Mouse (Mus musculus): ENCODE measurements around the gene Nlgn1. TPM values are rescaled to one million over a fixed set of nuclear protein-coding genes. Genes with fewer than 3 reads are reported as not detected.

Gene Nlgn1
- total RNA-seq, 2 experiments from 2014 or later = 105 to 106 TPM

- no peak for DNase-seq (ENCODE audit: low spot score in 2 of 2)
- intact Hi-C loops (cut with DNase I) = no loop called here
Measured at GRCm38 (mm10) chr3:25456250-25456860, 875.9 kb downstream of the Nlgn1 start.

GRCm38 (mm10) chr3:25452314-25452713 is 879.9 kb downstream of the Nlgn1 start:
- no peak for DNase-seq (ENCODE audit: low spot score in 2 of 2)
- intact Hi-C loops (cut with DNase I) = no loop called here

- DNase-seq (ENCODE audit: low spot score in 2 of 2) = no peak
- intact Hi-C loops (cut with DNase I) = no loop called here
Measured at GRCm38 (mm10) chr3:25450471-25450870, 881.8 kb downstream of the Nlgn1 start.

DNA sequence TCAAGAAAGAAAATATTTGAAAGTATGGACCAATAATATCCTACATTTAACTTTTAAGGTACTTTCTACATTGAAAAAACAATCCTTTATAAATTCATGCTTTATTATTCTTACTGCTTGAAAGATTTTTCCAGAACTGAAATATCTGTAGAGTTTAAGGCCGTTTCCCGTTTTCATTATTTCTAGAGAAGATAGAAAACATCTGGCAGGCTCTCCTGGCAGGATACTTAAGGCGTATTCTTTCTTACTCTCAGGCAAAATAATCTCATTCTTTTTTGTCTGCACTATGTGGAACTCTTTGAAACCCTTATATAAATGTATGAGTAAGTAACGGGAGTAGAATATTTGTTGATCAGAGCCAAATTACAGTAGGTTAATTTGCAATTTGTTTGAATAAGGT is 882.9 kb downstream of the Nlgn1 start:
- DNase-seq (ENCODE audit: low spot score in 2 of 2) = no peak
- intact Hi-C loops (cut with DNase I) = no loop called here

DNA sequence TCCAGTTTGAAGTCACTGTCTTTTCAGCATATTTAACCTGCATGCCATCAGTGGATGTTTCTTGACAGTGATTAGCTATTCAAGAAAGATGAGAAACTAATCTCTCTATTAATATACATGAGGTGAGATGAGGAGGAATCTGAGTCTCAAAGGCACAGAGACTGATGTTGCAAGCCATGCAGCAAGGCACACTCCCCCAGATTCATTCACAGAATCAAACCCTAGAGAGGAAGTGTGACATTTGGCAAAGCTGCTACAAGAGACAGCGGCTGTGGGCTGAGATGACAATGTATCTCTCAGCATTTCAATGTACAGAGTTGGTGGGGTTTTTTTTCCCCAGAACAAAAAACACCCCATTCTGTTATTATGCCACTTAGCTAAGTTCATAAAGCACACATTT is 885.1 kb downstream of the Nlgn1 start:
- intact Hi-C loops (cut with DNase I) = no loop called here
- peak; percentile 40 to 41 for DNase-seq (ENCODE audit: low spot score in 2 of 2)

DNA sequence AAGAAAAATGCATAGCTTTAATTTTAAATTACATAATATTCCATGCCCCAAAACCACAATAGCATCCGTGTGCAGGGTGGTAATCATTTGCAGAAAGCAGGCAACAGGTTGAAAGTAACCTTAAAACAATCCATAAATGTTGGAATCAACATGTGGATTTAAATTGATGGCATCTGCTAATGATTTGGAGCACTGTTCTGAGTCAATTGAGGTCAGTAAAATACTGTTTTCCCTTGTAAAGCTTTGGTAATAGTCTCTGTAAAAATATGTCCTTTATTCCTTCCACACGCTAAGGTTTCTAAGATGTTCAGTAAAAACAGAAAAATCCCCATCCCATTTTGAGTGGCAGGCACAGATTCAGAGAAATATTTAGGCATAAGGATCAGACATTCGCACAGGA is 888.6 kb downstream of the Nlgn1 start:
- intact Hi-C loops (cut with DNase I) = no loop called here
- no peak for DNase-seq (ENCODE audit: low spot score in 2 of 2)

- no peak for DNase-seq (ENCODE audit: low spot score in 2 of 2)
- intact Hi-C loops (cut with DNase I) = no loop called here
Measured at GRCm38 (mm10) chr3:25442617-25443016, 889.6 kb downstream of the Nlgn1 start.

DNA sequence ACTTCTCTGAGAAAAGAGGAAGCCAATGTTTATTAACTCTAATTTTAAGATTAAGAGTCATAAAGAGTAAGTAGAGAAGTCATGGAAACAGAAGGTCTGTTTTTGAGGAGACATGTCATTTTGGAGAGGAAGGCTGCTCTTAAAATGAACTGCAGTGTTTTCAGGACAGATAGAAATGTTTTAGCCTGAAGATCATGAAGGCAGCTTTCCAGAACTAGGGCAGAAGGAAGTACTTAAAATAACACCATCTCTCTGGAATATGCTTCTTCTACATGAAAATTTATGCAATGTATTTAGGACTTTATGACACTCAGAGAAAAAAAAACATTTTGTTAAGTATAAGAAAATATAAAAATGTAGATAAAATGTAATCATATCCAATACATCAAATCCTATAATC is 905.3 kb downstream of the Nlgn1 start:
- peak in 1 of 2 experiments; percentile 24 for DNase-seq (ENCODE audit: low spot score in 2 of 2)
- intact Hi-C loops (cut with DNase I) = no loop called here

- intact Hi-C loops (cut with DNase I) = no loop called here
Measured at GRCm38 (mm10) chr3:25412003-25412402, 920.3 kb downstream of the Nlgn1 start.

More at GRCm38 (mm10) chr3:25412003-25412402, 920.3 kb downstream of the Nlgn1 start:
- DNase-seq (ENCODE audit: low spot score in 2 of 2) = no peak

Measured in left cerebral cortex, postnatal 14 days (tissue).